Mouse (Mus musculus) neural tube, embryonic 11.5 days (tissue): ENCODE results near the gene Auts2. TPM values are rescaled to one million over a fixed set of nuclear protein-coding genes. Genes with fewer than 3 reads are reported as not detected.

Source experiments
- ATAC-seq: fragments of 200-750 bp; cut with Nextera tagmentation; 2 replicates; pipeline ENCODE4 v1.8.0; 2017; ENCODE audit warnings: moderate number of reproducible peaks, mild to moderate bottlenecking, moderate TSS enrichment, moderate library complexity; ENCODE audit not compliant: insufficient read depth, low FRiP score, low TSS enrichment
- DNase-seq: peaks from one replicate; pipeline ENCODE4 v3.0.0-alpha.2; 2015; ENCODE audit warnings: low spot score
- H3K27ac ChIP-seq: fragments of 300-500 bp; sonication (generic); 2 replicates; pipeline ENCODE4 v1.5.1; 2014; ENCODE audit warnings: low read depth, mild to moderate bottlenecking, low read length
- H3K27me3 ChIP-seq: fragments of 300-500 bp; sonication (generic); 2 replicates; pipeline ENCODE4 v1.6.1; 2014; ENCODE audit warnings: mild to moderate bottlenecking, low read length, mixed read lengths; ENCODE audit not compliant: control insufficient read depth, insufficient read depth
- H3K36me3 ChIP-seq: fragments of 300-500 bp; sonication (generic); 2 replicates; pipeline ENCODE4 v1.6.1; 2014; ENCODE audit warnings: mild to moderate bottlenecking, low read length, moderate library complexity, mixed read lengths; ENCODE audit not compliant: control insufficient read depth, insufficient read depth
- H3K4me1 ChIP-seq: fragments of 300-500 bp; sonication (generic); 2 replicates; pipeline ENCODE4 v1.6.1; 2014; ENCODE audit warnings: low read length, mixed read lengths; ENCODE audit not compliant: control insufficient read depth, insufficient read depth
- H3K4me2 ChIP-seq: fragments of 300-500 bp; sonication (generic); 2 replicates; pipeline ENCODE4 v1.6.1; 2014; ENCODE audit warnings: low read depth, mild to moderate bottlenecking, moderate library complexity
- H3K4me3 ChIP-seq: fragments of 300-500 bp; sonication (generic); 2 replicates; pipeline ENCODE4 v1.5.1; 2014; ENCODE audit warnings: low read depth, low read length
- H3K9ac ChIP-seq: fragments of 300-500 bp; sonication (generic); 2 replicates; pipeline ENCODE4 v1.6.1; 2014; ENCODE audit warnings: mild to moderate bottlenecking, low read length
- H3K9me3 ChIP-seq: fragments of 300-500 bp; sonication (generic); 2 replicates; pipeline ENCODE4 v1.6.1; 2016; ENCODE audit warnings: low read length; ENCODE audit not compliant: control insufficient read depth
- WGBS: fragments of 180-500 bp; shearing (Covaris S2); extraction: QIAGEN DNeasy Blood & Tissue Kit; methylation state at CpG from one replicate; pipeline ENCODE4 v1.1.7; 2014; 5-methylcytosine and 5-hydroxymethylcytosine counted together
- polyA plus RNA-seq: library from polyadenylated mRNA; unstranded; fragments of >200 nt; fragmentation: Nextera tagmentation; extraction: Ambion mirVana; gene quantifications from 2 replicates; pipeline ENCODE4 v1.2.1, GENCODE M21; 2014

Gene Auts2
- polyA plus RNA-seq, 1 experiment from 2014 or later: 45.0 TPM

DNA sequence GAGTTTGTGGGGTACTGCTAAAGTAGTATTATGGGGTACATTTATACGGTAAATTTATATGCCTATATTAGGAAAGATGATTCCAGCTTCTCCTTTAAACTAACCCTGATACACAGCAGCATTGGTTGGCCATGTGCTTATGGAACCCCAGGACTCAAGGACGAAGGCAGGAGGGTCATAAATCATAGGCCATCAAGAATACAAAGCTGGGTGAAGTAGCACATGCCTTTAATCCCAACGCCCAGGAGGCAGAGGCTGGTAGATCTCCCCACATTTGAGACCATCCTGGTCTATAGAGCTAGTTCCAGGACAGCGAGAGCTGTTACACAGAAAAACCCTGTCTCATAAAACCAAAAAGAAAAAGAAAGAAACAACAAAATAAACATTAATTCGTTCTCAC is 307.7 kb downstream of the Auts2 start:
- 53% methylated on average over 5 of the region's 5 CpGs for WGBS
- no peak for ATAC-seq
- H3K4me3 ChIP-seq: no peak overlapping the region

DNA sequence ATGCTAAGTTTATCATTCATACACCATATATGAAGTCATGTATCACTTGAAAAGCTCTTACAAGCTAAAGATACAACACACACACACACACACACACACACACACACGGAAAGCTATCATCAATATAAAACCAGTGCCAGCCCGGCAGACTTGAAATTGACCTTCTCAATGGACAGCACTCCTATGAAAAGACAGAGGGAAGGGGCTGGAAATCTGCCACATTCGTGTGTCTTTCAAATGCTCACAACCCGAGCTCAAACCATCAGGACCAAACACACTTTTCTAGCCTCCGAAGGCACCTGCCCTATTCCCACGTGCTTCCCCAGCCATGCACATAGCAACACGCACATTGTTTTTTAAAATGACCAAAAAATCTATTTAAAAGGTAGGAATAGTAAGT is 308.7 kb downstream of the Auts2 start:
- Histone ChIP-seq H3K4me2 (no peak overlapping the region), H3K9ac (no peak overlapping the region), H3K4me1 (peaks cover 14% of the 10 kb centered on the region), H3K36me3 (no peaks in the 10 kb centered on the region), H3K4me3 (no peak overlapping the region), H3K27me3 (no peaks in the 10 kb centered on the region), H3K9me3 (no peaks in the 10 kb centered on the region), H3K27ac (no peak overlapping the region)
- DNase-seq: no peak
- ATAC-seq: no peak
- 86% methylated on average over 7 of the region's 7 CpGs for WGBS

More for the DNA sequence above, 307.7 kb downstream of the Auts2 start:
- no peak overlapping the region for H3K27ac ChIP-seq
- no peak for DNase-seq
- no peaks in the 10 kb centered on the region for H3K36me3 ChIP-seq
- H3K4me2 ChIP-seq: no peak overlapping the region
- H3K27me3 ChIP-seq: no peaks in the 10 kb centered on the region
- peaks cover 6% of the 10 kb centered on the region; the same call in 1 of the 2 replicates for H3K4me1 ChIP-seq
- no peak overlapping the region for H3K9ac ChIP-seq
- no peaks in the 10 kb centered on the region for H3K9me3 ChIP-seq

DNA sequence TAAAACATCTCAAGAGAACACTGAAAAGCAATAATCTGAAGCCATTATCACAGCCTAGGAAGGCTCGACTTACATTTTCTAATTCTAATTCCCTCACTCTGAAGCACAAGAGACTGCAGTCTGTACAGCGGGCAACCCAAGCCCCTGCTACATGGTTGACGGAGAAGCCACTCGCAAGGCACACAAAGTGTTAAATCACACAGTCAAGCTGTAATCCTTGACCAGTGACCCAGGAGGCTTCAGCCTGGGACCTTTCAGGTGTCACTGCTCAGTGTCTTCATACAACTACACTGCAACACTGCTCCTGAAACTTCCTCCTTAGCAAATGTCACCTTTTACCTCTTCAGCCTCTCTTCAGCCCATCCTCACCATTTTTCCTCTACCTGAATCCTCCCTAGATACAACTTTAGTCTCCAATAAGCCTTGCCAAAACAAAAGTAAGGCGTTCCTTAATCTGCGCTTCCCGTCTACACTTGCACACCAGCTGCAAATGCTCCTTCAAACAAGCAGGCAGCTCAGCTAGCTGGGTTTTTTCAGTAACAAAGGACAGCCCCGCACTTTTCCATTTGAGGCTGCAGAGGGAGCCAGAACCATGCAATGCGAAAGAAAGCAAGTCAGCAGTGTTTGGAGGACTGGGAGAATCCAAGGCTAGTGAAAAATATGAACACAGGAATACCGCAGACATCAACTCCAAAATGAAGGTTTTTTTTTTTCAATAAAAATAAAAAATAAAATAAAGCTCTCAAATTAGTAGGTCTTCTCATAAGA is 311.7 kb downstream of the Auts2 start:
- no peak; the same call in 1 of the 2 replicates for ATAC-seq
- Histone ChIP-seq H3K4me3 (no peak overlapping the region), H3K36me3 (no peaks in the 10 kb centered on the region), H3K4me1 (peaks cover 19% of the 10 kb centered on the region), H3K4me2 (no peak overlapping the region), H3K27ac (no peak overlapping the region), H3K9me3 (no peaks in the 10 kb centered on the region), H3K27me3 (no peaks in the 10 kb centered on the region), H3K9ac (no peak overlapping the region)
- WGBS: 48% methylated on average over 10 of the region's 10 CpGs
- DNase-seq: peak; percentile 78

DNA sequence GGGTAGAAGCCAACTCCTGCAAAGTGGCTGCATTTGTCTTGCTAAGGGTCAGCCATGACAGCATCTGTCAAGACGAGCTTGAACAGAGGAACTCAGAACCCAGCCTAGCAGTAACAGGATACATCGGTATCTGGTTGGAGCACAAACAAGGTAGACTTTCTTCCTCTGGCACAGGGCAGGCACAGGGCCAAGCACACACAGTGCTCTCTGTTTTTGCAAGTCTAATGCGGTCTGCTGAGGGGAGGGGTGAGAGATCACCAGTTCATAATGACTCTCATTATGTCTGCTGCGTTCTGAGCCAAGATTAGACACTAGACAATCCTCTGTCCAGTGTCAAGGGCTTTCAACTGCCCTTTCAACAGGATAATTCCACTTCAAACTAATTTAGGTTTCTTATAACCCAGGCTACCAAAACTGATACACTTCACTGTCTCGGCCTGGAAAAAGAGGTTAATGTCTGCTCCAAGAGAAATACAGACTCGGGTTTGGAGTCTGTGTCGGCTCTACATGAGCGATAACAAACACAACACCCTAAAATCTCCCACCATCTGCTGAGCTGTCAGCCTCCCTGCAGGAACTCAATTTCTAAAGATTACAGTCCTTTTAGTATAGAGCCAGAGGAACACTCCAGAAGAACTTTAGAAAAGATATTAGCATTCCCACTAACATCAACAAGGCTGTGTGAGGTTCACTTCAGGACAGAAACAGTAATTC is 313.3 kb downstream of the Auts2 start:
- Histone ChIP-seq H3K36me3 (no peaks in the 10 kb centered on the region), H3K27me3 (no peaks in the 10 kb centered on the region), H3K9me3 (0 out of 2 replicates have a peak, but pooled peaks cover 3% of the 10 kb centered on the region), H3K9ac (no peak overlapping the region), H3K4me3 (no peak overlapping the region), H3K27ac (no peak overlapping the region), H3K4me1 (peaks cover 22% of the 10 kb centered on the region), H3K4me2 (no peak overlapping the region)
- peak; percentile 53 for DNase-seq
- 35% methylated on average over 8 of the region's 8 CpGs for WGBS
- ATAC-seq: no peak; the same call in 1 of the 2 replicates

DNA sequence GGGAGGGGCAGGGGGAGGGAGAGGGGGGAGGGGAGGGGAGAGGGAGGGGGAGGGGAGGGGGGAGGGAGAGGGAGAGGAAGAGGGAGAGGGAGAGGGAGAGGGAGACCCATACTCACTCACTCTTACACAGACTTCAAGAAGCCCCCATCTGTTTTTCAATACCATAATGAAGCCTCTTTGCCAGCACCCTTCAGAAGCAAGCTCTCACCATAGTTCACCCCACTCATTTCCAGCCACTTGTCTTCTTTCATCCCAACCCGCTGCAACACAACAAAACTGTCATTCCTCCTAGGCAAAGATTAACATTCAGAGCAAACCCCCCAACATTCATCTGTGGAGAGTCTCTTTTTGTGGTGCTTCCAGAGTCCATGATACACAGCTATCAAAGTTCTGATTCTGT is 314.1 kb downstream of the Auts2 start:
- Histone ChIP-seq H3K4me3 (no peak overlapping the region), H3K27ac (no peak overlapping the region), H3K9ac (no peak overlapping the region), H3K4me2 (no peak overlapping the region), H3K9me3 (0 out of 2 replicates have a peak, but pooled peaks cover 3% of the 10 kb centered on the region), H3K36me3 (no peaks in the 10 kb centered on the region), H3K27me3 (no peaks in the 10 kb centered on the region), H3K4me1 (peaks cover 22% of the 10 kb centered on the region)
- no peak for ATAC-seq
- DNase-seq: no peak
- 72% methylated on average over 1 of the region's 1 CpGs for WGBS

DNA sequence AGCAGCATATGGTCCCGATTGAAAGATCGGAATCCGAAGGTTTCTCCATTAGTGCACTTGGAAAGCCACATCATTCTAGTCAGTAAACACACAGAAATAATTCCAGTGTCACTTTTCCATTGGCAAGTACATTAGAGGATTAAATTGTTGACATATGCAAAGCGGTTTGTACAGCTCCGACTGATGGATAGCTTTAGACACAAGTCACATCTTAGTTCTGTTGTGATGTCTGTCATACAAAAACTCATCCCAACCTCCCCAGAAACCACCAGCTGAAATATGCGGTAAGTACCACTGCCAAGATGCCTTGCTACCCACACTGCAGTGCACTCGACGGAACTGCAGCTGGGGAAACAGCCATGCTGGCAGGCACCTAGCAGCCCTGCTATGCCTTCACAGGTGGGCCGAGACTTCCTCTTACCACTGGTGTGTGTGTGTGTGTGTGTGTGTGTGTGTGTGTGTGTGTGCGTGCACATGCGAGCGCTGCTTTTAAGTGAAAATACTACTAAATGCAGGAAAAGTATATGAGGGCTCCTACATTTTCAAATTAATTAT is 322.7 kb downstream of the Auts2 start:
- 0 out of 2 replicates have a peak, but pooled peaks cover 3% of the 10 kb centered on the region for H3K4me1 ChIP-seq
- ATAC-seq (no peak), DNase-seq (no peak)
- no peak overlapping the region for H3K4me2 ChIP-seq
- H3K4me3 ChIP-seq: no peak overlapping the region
- 92% methylated on average over 12 of the region's 12 CpGs for WGBS
- no peaks in the 10 kb centered on the region for H3K36me3 ChIP-seq
- no peak overlapping the region for H3K9ac ChIP-seq
- H3K27ac ChIP-seq: no peak overlapping the region
- no peaks in the 10 kb centered on the region for H3K27me3 ChIP-seq
- 0 out of 2 replicates have a peak, but pooled peaks cover under 1% of the 10 kb centered on the region for H3K9me3 ChIP-seq

DNA sequence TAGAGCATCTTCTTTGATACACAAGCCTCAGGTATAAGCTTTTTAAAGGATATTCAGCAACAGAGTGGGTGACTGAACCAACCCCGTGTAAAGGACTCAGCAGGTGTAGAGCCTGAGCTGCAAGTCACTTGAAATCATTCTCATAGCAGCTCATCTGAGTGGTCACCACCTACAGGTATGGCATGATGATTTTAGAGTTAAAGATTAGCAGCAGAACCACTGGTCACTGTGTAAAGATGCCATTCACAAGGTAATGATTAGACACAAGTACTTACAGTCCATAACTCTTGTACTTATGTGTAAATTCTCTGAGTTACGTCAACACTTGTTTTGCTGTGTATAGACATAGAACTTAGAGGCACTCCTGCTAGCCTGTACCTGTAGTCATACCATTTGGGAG is 327.0 kb downstream of the Auts2 start:
- 93% methylated on average over 2 of the region's 2 CpGs for WGBS
- ATAC-seq (no peak), DNase-seq (no peak)
- Histone ChIP-seq H3K9me3 (no peaks in the 10 kb centered on the region), H3K4me2 (no peak overlapping the region), H3K9ac (no peak overlapping the region), H3K27me3 (no peaks in the 10 kb centered on the region), H3K4me3 (no peak overlapping the region), H3K27ac (no peak overlapping the region), H3K4me1 (0 out of 2 replicates have a peak, but pooled peaks cover 4% of the 10 kb centered on the region), H3K36me3 (no peaks in the 10 kb centered on the region)

DNA sequence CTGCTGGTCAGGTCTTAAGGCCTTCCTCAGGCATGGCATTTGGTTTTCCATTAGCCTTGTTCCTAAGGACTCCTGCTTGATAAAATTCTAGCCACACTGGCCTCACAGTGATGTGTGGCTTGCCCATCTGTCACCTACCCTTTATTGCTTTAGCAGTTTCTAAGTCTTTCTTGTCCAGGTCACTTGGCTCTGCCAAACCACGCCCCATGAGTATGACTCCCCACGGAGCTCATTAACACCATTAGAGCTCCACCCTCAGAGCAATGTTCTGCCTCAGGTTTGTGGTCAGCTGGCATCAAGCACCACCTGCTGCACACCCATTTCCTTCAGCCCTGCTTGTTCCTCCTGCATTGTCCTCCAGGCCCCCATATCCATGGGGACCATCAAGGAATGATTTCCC is 330.7 kb downstream of the Auts2 start:
- H3K4me2 ChIP-seq: no peak overlapping the region
- H3K9ac ChIP-seq: no peak overlapping the region
- no peak for ATAC-seq
- H3K4me1 ChIP-seq: 0 out of 2 replicates have a peak, but pooled peaks cover 4% of the 10 kb centered on the region
- no peak overlapping the region for H3K4me3 ChIP-seq
- WGBS: 48% methylated on average over 2 of the region's 2 CpGs
- H3K27me3 ChIP-seq: no peaks in the 10 kb centered on the region
- no peaks in the 10 kb centered on the region for H3K9me3 ChIP-seq
- H3K27ac ChIP-seq: no peak overlapping the region
- no peaks in the 10 kb centered on the region for H3K36me3 ChIP-seq
- no peak for DNase-seq
